Mouse (Mus musculus): ENCODE results near the gene Paics.
"Not testable (repeated sequence)": the region's sequence is repeated elsewhere in the genome, so short reads cannot be mapped to it uniquely, and the experiment has no call there.

The Paics gene

GRCm38 (mm10) chr5:76952112-76953040 is 1.3 kb downstream of the Paics start:
- no peak for DNase-seq (ENCODE audit: low spot score)

DNA sequence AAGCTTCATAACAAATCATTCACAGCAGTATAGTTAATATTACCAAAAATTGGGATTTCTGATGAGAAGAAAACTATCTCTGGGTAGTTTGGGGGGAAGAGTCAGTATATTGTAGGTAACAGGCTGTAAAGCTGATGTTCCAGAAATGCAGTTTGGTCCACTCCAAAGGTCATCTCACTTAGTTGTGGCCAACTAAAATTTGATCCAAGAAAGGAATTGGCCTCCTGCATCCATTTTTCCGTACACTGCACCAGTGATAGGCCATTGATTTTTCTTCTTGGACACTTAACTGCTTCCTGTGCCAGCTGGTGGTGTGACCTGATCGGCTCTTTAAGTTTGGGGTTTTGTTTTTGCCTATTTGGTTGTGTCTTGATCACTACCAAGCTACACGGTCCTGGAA is 2.7 kb downstream of the Paics start:
- DNase-seq (ENCODE audit: low spot score): no peak

- no peak for DNase-seq (ENCODE audit: low spot score)
Observed at GRCm38 (mm10) chr5:76954271-76954900, 3.3 kb downstream of the Paics start.

GRCm38 (mm10) chr5:76955474-76955873 is 4.4 kb downstream of the Paics start:
- no peak for DNase-seq (ENCODE audit: low spot score)

DNA sequence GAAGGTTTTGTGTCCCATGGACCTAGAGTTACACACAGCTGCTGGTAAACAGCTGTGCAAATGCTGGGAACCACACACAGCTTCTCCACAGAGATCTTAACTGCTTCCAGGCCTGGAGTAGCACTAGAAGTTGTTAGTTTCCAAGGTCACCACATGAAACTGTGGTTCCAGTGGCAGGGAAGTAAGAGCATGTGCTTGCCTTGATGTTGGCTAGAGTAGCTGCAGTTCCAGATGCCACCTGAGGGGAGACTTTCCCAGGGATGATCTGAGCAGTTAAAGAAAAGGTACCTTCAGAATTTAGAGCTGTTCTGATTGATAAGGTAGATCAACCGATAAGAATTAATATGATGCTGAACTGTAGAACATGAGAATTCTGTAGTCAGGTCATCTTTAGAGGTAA is 6.8 kb downstream of the Paics start:
- peak; percentile 29 for DNase-seq (ENCODE audit: low spot score)

DNA sequence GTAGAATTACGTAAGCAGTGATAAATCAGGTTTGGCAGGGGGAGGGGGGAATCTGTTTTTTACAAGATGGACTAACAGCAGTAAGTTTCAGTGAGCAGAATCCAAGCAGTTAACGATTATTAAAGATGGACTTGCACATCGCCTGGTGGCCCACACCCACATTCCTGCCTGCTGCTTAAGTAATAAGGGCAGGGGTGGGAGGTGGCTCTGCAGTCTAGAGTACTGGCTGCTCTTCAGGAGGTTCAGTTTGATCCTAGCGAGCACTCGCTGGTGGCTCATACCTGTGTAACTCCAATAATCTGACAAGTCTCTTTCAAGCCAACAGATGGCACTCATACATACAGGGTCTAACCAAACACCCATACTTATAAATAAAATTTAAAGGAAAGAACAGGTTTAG is 8.5 kb downstream of the Paics start:
- no peak for DNase-seq (ENCODE audit: low spot score)

DNA sequence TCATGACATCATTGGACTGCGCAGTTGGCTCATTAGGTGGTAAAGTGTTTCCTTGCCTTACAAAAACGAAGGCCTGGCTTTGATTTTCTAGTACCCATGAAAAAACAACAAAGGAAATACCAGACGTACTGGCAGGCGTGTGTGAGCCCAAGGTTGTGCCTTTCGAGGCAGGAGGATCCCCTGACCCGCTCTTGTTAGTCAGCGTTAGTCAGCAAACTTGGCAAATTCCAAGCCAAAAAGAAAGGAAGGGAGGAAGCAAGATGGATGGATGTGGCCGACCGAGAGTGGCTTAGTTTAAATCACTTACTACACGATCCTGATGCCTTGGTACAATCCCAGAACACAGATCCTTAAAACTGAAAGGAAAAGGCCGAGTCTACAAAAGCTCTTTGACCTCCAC is 11.4 kb downstream of the Paics start:
- no peak for DNase-seq (ENCODE audit: low spot score)

DNA sequence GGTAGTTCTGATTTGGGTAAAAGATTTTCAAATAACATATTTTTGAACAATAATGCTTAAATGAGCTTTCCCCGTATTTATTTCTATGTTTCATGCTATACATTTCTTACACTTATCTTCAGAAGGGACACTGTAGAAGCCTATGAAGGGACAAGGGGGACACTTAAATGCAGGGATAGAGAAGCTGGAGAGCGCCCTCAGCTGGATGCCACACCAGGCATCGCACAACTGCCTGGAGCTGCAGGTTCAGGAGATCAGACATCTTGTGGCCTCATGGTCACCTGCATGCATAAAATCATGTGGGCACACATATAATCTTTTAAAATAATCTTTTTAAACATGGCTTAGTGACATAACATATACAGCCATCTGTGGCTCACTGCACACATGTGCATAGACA is 13.5 kb downstream of the Paics start:
- no peak for DNase-seq (ENCODE audit: low spot score)

- DNase-seq (ENCODE audit: low spot score): peak; percentile 67
Observed at GRCm38 (mm10) chr5:76969250-76969649, 18.1 kb downstream of the Paics start.

- not testable (repeated sequence) for DNase-seq (ENCODE audit: low spot score)
Observed at GRCm38 (mm10) chr5:76971115-76971514, 20.0 kb downstream of the Paics start.

DNA sequence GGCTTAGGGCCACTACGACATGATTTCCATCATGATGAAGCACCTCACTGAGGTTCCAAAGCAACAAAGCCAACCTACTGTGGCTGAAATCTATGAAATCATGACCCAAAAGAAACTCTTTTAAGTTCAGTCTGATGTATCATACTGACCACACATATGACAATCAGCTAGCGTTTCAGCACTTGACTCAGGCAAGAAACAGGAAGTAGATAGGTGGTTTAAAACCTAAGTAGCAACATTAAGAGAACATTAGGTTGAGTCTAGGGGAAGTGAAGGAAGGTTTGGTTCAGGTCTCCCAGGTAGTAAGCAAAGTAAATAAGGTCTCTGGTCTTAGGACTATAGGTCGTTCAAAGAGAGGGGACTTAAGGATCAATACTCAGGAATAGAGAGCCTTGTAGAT is 22.4 kb downstream of the Paics start:
- DNase-seq (ENCODE audit: low spot score): no peak

GRCm38 (mm10) chr5:76974207-76974553 is 23.1 kb downstream of the Paics start:
- no peak for DNase-seq (ENCODE audit: low spot score)

DNA sequence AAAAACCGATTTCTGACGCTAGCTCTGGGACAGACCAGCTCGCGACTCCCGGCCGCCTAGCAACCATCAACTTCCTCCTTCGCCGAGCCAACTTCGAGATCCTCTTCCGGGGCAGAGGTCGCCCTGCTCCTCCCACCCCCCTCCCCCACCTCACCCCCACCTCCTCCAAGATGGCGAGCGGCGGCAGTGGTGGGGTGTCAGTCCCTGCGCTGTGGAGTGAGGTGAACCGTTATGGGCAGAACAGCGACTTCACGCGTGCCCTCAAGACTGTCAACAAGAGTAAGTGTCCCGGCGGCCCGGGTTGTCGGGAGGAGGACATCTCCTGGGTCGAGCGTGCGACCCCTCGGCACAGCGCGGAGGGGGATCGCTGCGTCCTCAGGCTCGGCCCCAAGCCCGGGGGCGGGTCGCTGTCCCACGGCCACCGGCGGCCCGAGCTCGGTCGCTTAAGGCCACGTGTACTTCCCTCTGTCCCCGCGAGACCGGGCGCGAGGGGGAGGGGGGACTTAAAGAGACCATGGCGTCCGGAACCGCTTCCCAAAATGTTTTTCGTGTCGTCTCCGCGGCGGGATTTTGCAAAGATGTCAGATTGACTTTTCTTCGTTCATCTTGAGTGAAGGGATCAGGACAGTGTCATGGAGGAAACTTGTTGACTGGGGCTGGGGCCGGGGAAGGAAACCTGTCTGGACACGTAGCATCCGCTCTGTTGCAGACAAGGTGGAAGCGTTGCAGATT is 23.6 kb downstream of the Paics start, which contains the start of gene Srp72:
TSS of gene Srp72 (plus strand) at position 130 of the 732 bp plus-strand sequence.
- peak; percentile 89 for DNase-seq (ENCODE audit: low spot score)

- DNase-seq (ENCODE audit: low spot score): no peak
Observed at GRCm38 (mm10) chr5:76975736-76976135, 24.6 kb downstream of the Paics start.

DNA sequence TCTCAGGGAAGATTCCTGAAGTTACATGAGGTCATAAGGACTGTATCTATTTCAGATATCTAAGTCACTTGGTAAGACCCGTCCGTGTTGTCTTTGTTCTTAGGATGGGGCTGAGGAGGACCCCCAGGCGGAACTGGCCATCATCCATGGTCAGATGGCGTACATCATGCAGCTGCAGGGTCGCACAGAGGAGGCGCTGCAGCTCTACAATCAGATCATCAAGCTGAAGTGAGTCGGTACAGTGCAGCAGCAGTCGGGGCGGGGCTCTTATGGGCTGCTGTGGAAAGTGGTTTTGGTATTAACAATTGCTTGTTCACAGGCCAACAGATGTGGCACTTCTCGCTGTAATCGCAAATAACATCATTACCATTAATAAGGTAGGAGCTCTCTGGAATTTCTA is 32.9 kb downstream of the Paics start:
- no peak for DNase-seq (ENCODE audit: low spot score)

GRCm38 (mm10) chr5:76990789-76991188 is 39.7 kb downstream of the Paics start:
- no peak for DNase-seq (ENCODE audit: low spot score)

GRCm38 (mm10) chr5:76993174-76993814 is 42.2 kb downstream of the Paics start:
- no peak for DNase-seq (ENCODE audit: low spot score)

DNA sequence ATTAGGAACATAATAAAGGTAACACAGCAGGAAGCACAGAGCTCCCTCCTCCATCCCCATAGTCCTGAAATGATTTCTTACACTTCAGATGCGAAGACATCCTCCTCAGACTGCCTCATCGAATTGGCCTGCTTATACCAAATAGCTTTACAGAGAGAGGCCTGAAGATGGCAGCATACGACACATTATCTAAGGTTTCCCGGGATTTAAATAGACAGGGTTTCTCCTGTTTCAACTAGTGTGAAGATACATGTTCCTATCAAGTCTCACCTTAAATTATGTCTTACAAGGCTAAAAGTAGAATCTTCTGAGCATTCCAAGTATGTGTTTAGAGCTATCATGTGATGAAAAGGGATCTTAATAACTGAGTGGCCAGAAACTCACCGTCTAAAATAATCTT is 47.3 kb downstream of the Paics start:
- DNase-seq (ENCODE audit: low spot score): peak; percentile 63

GRCm38 (mm10) chr5:77001192-77001591 is 50.1 kb downstream of the Paics start:
- no peak for DNase-seq (ENCODE audit: low spot score)

GRCm38 (mm10) chr5:77004051-77004821 is 53.1 kb downstream of the Paics start, which contains the start of gene Arl9:
Arl9 (plus strand) TSS chr5:77004055.
- no peak for DNase-seq (ENCODE audit: low spot score)

DNA sequence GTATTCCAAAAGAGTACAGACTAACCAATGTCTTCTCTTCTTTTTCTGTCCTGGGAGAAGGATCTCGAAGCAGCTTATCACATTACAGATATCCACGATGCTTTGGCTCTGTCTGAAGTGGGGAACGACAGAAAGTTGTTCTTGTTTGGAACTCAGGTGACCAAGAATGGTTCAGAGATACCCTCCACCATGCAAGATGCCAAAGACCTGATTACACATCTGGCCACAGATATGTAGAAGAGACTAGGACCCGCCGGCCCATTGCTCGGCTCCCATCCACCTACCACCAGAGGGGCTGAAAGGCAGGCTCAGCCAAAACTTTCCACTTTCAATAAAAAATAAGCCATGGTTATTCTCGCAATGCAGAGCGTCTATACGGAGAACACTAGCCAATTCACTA is 59.2 kb downstream of the Paics start:
- no peak for DNase-seq (ENCODE audit: low spot score)
